Mouse (Mus musculus) cortical plate, adult 2 months (tissue): ENCODE measurements around the gene Ebf1. TPM values are rescaled to one million over a fixed set of nuclear protein-coding genes. Genes with fewer than 3 reads are reported as not detected.
A peak's percentile ranks its signal among the peaks of the same experiment; 100 is the strongest.

Experiments
- H3K27ac ChIP-seq: fragments of 200-500 bp; 2 replicates; pipeline ENCODE4 v1.5.1; 2012; ENCODE audit warnings: low read length, control low read depth, inconsistent platforms; ENCODE audit not compliant: insufficient read depth
- H3K4me1 ChIP-seq: fragments of 200-500 bp; 2 replicates; pipeline ENCODE4 v1.6.1; 2011; ENCODE audit warnings: low read length; ENCODE audit not compliant: control insufficient read depth, insufficient read depth
- H3K4me3 ChIP-seq: fragments of 200-500 bp; 2 replicates; pipeline ENCODE4 v1.5.1; 2011; ENCODE audit warnings: mild to moderate bottlenecking, low read length, control low read depth; ENCODE audit not compliant: insufficient read depth
- CTCF ChIP-seq: fragments of 200-500 bp; IDR thresholded peaks from 2 replicates; pipeline ENCODE4 v1.5.1; 2011; ENCODE audit warnings: mild to moderate bottlenecking, control low read depth, low read length; ENCODE audit not compliant: insufficient read depth; ENCODE audit errors: extremely low read depth
- POLR2A ChIP-seq: fragments of 200-500 bp; IDR thresholded peaks from 2 replicates; pipeline ENCODE4 v1.6.1; 2011; ENCODE audit warnings: mild to moderate bottlenecking, low read length, control low read depth; ENCODE audit not compliant: insufficient read depth; ENCODE audit errors: extremely low read depth
- polyA plus RNA-seq: library from polyadenylated mRNA; depleted of rRNA; stranded (reverse); fragments of >200 nt; gene quantifications from 2 replicates; pipeline ENCODE4 v1.2.3, GENCODE M21; 2012

The Ebf1 gene
- polyA plus RNA-seq, 1 experiment, result 3.8 TPM

DNA sequence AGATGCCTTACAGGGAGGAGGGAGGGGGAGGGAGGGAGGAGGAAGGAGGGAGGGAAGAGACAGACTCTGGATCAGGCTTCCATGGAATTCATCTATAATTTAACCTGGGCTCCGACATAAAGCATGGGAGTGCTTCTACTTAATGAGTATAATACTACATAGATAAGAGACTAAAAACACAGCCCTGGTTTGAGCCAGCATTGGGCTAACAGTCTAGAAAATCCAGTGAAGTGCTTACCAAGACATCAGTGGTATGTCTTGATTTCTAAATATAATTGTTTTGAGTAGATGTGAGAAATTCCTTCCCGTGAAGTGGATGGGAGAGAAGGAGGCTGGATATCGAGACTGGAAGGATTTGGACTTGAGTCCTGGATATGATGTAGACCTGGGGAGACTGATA is 68.0 kb downstream of the Ebf1 start:
- no peaks in the 10 kb centered on the region for H3K4me1 ChIP-seq
- 0 out of 2 replicates have a peak overlapping the region, but pooled peaks have one; percentile 50 for H3K27ac ChIP-seq
- H3K4me3 ChIP-seq, result no peak overlapping the region
- no peak for TF ChIP-seq POLR2A
- no peak for TF ChIP-seq CTCF

DNA sequence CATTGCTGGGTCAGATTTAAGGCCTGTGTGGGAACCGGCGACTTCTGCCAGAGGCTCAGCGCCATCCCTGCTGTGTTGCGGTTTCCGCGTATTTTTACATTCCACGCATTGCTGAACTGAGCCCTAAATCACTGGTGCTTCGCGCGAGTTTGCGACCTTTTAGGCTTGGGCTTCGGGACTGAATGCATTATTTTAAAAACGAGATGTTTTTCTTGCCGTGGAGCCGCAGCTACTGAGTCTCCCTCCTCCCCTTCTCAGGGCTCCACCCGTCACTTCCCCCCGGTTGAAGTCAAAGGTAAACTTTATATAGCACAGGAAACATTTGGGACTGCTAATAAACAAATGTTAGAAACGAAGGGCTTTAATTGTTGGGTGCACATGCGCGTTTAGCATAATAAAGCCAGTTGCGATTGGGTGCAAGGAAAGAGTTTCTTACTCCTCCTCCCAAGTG is 68.8 kb downstream of the Ebf1 start:
- TF ChIP-seq POLR2A, result no peak
- no peak for TF ChIP-seq CTCF
- Histone ChIP-seq H3K4me1 (no peaks in the 10 kb centered on the region), H3K4me3 (no peak overlapping the region), H3K27ac (no peak overlapping the region)

DNA sequence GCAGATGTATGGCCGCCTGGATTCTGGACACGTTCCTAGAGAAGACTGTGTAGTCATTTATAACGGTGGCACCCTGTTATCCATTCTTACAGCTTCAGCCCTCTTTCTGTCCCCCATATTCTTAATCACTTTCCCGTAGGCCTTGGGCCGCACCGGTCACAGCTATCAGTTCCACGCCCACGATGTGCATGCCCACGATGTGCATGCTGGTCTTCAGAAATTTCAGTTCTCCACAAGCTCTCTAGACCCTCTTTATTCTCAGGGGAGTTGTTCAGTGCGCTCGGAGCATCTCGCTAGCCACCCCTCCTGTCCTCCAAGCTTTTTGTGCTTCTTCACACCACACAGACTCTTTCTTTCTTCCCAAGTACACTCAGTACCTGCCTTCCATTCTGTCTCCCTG is 69.3 kb downstream of the Ebf1 start:
- Histone ChIP-seq H3K27ac (no peak overlapping the region), H3K4me3 (no peak overlapping the region), H3K4me1 (no peaks in the 10 kb centered on the region)
- TF ChIP-seq CTCF (no peak), POLR2A (no peak)

DNA sequence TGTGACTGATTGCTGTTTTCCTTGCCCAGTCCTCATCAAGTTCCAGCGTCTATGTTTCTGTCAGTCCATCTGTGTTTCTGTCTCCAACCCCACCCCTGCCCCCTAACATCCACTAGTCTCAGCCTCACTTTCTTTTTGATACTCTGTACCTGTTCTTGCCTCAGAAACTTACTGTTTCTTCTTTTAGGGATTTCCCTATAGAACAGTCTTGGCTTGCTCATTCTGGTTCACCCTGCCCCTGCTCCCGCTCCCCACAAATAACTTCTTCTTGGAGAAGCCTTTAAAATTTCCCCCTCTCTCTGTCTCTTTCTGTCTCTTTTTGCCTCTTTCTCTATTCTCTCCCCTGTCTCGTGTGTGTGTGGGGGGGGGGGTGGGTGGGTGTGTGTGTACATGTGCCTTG is 71.4 kb downstream of the Ebf1 start:
- TF ChIP-seq CTCF (no peak), POLR2A (no peak)
- no peak overlapping the region for H3K4me3 ChIP-seq

DNA sequence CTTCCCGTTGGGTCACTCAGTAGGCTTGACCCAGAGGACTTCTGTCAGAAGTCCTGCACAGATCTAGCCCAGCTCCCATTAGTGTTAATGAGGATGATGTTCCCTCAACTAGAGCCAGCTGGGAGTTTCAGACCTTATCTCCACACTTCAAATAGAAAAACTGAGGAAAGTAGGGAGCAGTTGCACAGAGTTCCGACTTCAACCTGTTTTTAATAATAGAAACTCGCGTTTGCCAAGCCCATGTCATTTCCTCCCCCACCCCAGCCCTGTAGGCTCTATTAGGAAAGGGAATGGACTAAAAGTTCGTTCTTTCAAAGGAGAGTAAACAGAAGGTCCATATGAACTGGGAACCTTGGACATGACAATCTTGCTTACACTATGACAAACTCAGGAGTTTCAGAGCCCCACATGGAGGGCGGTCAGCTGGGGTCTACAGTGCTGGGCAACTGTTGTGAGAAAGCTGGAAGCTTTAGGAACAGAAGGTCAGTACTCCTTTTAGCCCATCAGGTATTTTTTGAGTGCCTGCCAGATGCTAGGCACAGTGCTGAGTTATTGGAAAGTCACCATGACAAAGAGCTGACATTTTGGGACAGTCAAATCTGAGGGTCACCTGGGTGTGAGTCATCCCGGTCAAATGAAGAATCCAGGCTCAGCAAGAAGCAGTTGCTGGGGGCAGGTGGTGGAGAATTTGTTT is 72.6 kb downstream of the Ebf1 start:
- no peak overlapping the region for H3K4me3 ChIP-seq
- no peaks in the 10 kb centered on the region for H3K4me1 ChIP-seq
- TF ChIP-seq POLR2A (no peak), CTCF (no peak)
- H3K27ac ChIP-seq, result peak overlapping the region; percentile 11; the same call in 1 of the 2 replicates

More for the DNA sequence above, 71.4 kb downstream of the Ebf1 start:
- no peak overlapping the region for H3K27ac ChIP-seq
- no peaks in the 10 kb centered on the region for H3K4me1 ChIP-seq

DNA sequence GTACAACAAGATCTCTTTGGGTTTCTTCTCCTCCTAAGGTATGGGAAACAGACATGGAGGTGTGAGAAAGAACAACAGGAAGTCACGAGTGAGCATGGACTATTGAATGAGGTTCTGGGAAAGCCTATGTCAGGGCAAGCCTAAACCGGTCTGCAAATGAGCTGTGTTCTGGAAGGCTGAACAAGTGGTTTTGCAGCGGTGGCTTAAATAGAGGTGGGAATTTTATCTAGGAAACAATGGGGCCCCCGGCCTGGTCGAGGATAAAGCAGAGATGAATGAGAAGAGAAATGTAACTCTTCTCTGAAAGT is 73.1 kb downstream of the Ebf1 start:
- Histone ChIP-seq H3K4me3 (no peak overlapping the region), H3K27ac (no peak overlapping the region), H3K4me1 (no peaks in the 10 kb centered on the region)
- no peak for TF ChIP-seq POLR2A
- TF ChIP-seq CTCF, result no peak

DNA sequence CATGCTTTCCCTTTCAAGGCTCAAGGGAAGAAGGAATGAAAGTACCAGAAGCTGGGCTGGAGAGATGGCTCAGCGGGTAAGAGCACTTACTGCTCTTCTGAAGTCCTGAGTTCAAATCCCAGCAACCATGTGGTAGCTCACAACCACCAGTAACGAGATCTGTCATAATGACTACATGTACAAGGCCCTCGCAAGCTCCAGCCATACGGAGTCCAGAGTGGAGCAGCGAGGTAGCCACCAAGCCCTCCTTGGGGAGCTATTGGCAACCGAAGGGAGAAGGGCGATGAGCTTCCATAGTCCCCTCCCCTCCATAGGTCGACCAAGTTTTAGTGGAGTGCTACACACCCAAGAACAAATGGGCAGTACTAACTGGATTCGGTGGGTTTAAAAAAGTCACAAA is 78.3 kb downstream of the Ebf1 start:
- Histone ChIP-seq H3K27ac (no peak overlapping the region), H3K4me1 (no peaks in the 10 kb centered on the region; the same call in 1 of the 2 replicates), H3K4me3 (no peak overlapping the region)
- TF ChIP-seq CTCF (no peak), POLR2A (no peak)

DNA sequence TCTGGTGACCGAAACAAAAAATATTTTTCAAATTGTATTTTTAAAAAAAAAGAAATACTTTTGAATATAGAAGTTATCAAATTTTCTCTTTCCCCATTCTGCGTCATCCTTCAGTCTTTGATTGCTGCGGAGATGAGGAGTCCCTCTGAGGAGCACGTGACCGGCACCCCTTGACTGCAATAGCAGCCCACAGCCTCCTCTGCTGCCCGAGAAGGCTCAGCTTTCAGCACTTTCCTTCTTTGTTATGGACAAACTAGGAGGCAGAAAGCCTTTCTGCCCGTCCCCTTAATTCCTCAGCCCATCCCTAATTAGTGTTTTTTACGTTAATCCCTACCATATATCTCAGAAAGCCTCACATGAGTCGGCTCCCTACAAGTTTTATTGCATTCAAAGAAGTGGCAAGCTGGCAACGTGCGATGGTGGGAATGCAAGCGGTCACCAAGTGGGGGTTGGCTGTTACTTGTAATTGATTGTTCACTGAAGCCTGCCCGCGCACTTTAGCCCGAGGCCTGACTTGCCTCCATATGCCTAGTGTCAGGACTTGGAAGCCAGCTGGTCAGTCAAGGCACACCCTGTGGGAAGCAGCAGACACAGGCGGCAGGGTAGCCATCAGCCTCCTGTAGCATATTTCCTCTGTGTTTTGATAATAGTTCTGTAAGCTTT is 79.6 kb downstream of the Ebf1 start:
- no peaks in the 10 kb centered on the region; the same call in 1 of the 2 replicates for H3K4me1 ChIP-seq
- no peak overlapping the region for H3K27ac ChIP-seq
- H3K4me3 ChIP-seq, result no peak overlapping the region
- TF ChIP-seq POLR2A (no peak), CTCF (no peak)

DNA sequence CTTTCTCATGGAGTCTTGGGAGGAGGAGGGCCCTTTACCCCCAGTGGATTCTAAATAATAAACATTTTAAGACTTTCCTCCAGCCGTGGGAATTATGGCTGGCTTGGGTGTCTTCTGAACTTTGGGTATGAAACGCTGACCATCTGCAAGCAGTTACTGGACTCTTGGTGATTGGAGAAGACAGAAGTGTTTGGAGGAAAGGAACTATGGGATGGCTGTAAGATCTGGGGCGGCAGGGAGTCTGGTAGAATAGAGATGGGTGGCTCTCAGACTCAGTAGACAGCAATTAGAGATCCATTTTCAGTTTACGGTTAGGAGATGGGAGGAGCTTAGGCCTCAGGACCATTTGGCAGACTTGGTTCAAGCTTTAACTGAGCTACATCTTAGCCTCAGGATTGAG is 83.1 kb downstream of the Ebf1 start:
- Histone ChIP-seq H3K27ac (peak overlapping the region; percentile 57; the same call in 1 of the 2 replicates), H3K4me1 (no peaks in the 10 kb centered on the region; the same call in 1 of the 2 replicates), H3K4me3 (no peak overlapping the region)
- TF ChIP-seq CTCF (no peak), POLR2A (no peak)
